Mouse (Mus musculus) cerebellum, adult 18-20 months (tissue): ENCODE data around the gene Iscu.

Experiments
- DNase-seq, 2 experiments: peaks; one replicate each; pipeline ENCODE4 v3.0.0; 2021

Gene Iscu

GRCm38 (mm10) chr5:113824228-113824627 is 51.7 kb downstream of the Iscu start:
- no peak for DNase-seq

DNA sequence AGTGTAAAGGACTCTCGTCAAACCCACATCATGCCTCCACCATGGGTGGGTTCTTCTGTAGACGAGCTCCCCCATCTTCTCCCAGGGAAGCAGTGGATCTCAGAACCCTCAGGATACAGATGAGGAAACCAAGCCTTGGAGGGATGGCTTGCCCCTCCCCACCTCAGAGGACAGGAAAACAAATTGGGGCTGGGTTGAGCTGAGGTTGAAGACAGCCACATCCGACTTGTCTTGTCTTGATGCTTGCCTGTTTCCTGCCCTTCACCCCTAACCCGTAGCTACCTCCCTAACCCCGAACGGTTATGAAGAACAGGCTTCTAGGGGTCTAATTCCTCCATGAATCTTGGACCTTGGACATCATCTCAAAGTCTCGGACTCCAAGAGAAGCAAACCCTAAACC is 53.0 kb downstream of the Iscu start:
- no peak for DNase-seq

DNA sequence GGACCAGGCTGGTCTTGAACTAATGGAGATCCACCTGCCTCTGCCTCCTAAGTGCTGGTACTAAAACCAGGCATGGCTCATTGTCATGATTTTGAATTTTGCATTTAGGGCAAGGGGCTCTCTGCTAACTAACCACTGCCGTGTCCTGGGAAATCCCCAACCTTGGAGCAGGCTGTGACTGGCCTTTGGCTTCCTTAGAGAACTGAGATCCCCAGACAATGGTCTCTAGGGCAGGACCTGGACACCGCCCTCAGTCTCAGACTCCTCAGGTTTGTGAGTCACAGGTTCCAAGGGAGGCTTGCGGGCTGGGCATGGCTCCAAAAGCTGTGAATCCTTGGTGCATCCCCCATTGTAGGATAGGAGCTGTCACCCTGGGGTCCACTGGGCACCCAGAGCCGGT is 54.1 kb downstream of the Iscu start:
- no peak for DNase-seq
